Mouse (Mus musculus) thymus, postnatal 14 days (tissue): ENCODE data around the gene Pomt1.
A peak's percentile ranks its signal among the peaks of the same experiment; 100 is the strongest.
"Not testable (repeated sequence)": the region's sequence is repeated elsewhere in the genome, so short reads cannot be mapped to it uniquely, and the experiment has no call there.

ENCODE experiments used
- DNase-seq: peaks from one replicate; pipeline ENCODE4 v3.0.0; 2021

Gene Pomt1

GRCm38 (mm10) chr2:32287334-32287840 is 51.0 kb downstream of the Pomt1 start, which contains the start of gene Golga2:
Gene Golga2, plus strand, starts transcription at chr2:32287384.
- DNase-seq = no peak

DNA sequence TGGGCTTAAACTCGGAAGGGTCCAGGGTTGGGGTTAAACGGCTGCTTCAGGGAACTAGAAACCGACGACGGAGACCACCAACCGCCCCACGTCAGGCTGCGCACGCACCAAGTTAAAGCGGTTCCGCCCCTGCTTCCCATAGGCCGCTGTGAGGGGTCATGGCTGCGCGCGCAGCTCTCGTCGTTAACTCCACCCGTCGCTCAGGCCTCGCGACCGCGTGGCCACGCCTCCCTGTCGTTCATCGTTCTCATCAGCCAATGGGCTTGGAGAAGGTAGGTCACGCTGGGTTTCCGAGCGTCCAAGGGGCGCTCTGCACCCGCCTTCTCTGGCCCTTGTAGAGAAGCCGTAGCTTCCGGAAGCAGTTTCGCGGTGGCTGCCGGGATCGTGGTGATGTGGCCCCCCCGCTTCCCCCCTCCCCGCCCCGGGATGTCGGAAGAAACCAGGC is 51.6 kb downstream of the Pomt1 start, which contains the start of gene Swi5:
Gene Swi5 (minus strand): TSS at position 153 of the 445 bp plus-strand sequence.
- peak; percentile 99 for DNase-seq

GRCm38 (mm10) chr2:32288371-32288931 is 52.1 kb downstream of the Pomt1 start:
- no peak for DNase-seq

- peak; percentile 50 for DNase-seq
Observed at GRCm38 (mm10) chr2:32289578-32289977, 53.2 kb downstream of the Pomt1 start.

DNA sequence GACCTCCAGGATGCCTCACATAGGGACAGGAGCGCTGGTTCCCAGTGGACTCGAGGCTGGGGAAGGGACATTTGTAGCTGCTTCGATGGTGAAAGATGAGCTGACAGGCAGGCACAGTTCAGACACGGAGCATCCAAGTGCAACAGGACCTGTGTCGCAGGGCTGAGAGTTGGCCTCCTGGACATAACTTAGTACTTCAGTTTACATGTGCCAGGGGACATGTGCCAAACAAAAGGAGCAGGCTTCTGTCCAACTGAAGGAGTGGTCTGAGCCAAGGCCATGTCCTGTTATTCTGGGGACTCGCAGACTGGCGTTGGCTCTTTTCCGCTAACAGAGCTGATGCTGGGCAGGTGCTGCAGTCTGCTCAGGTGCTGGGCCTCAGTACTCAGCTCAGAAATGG is 58.0 kb downstream of the Pomt1 start:
- no peak for DNase-seq

- DNase-seq = no peak
Observed at GRCm38 (mm10) chr2:32295285-32295684, 58.9 kb downstream of the Pomt1 start.

DNA sequence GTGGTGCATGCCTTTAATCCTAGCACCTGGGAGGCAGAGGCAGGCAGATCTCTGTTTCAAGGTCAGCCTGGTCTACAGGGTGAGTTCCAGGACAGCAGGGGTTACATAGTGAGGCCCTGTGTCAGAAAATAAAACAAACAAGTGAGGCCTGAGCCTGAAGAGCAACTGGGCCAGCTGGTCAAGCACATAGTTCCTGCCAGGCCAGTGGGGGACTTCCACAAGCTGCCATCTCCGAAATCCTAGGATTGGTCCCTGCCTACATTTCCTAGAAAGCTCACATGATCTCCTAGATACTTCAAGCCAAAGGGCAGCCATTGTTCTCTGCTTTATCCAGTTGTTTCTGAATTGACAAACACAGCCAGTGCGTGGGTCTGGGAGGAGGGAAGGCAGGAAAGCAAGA is 59.5 kb downstream of the Pomt1 start:
- not testable (repeated sequence) for DNase-seq

DNA sequence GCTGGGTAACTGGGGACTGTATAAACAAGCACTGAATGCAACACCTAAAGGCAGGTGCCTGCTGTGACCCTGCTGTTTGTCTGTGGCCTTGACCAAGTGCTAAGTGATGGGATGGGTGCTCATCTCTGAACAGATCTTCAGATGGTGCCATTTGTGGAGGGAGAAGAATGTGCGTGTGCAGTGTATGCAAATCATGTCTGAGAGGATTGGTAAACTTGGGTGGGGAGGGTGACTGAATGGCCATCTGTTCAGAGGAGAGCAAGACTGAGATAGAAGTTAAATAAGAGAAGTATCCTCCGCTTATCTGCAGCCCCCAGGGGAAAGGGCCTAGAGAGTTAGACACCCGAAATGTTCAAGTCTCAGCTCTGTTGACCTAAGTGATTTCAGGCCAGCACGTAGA is 63.1 kb downstream of the Pomt1 start:
- no peak for DNase-seq

GRCm38 (mm10) chr2:32302952-32303351 is 66.6 kb downstream of the Pomt1 start:
- DNase-seq = no peak

- DNase-seq = peak; percentile 73
Observed at GRCm38 (mm10) chr2:32304145-32304832, 67.9 kb downstream of the Pomt1 start.
